Mouse (Mus musculus) urinary bladder, adult 2 months (tissue): ENCODE data around the gene Scrn1. TPM values are rescaled to one million over a fixed set of nuclear protein-coding genes. Genes with fewer than 3 reads are reported as not detected.

ENCODE experiments used
- DNase-seq: peaks from one replicate; pipeline ENCODE4 v3.0.0; 2022; ENCODE audit warnings: low spot score
- polyA plus RNA-seq: library from polyadenylated mRNA; depleted of rRNA; stranded (reverse); fragments of >200 nt; gene quantifications from 2 replicates; pipeline ENCODE4 v1.2.3, GENCODE M21; 2012; rRNA removed

Gene Scrn1
- polyA plus RNA-seq, 1 experiment, result 6.3 TPM

DNA sequence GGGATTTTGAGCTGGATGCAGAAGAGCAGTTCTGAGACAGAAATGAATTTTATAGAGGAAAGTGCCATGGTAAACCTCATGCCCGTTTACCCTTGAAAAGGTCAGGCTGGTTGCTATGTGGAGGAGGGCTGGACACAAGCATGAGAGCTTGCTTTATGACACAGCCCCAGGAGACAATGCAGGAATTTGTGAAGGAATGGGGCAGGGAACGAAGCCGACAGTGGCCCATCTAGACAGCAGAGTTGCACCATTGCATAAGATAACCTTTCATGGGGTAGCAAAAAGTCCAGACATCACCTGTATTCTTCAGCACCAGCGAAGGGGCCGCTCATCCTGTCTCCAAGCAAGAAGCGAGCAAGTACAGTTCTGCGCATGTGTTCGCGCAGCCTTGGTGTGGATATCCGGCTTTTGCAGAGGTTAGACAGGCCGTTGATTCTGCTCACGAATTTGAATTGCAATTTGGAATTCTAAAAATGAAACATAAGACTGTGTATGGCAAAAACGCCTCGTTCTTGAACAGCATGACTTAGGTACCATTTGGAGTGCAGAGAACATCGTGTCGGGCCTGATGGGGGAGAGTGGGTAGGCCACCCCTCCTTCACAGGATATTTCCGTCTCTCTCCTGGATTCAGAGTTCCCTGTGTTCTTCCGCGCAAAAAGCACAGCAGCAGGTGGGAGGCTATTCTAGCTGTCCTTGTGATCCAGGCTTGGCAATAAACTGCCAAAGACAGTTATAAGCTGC is 90.2 kb downstream of the Scrn1 start:
- DNase-seq, result no peak

DNA sequence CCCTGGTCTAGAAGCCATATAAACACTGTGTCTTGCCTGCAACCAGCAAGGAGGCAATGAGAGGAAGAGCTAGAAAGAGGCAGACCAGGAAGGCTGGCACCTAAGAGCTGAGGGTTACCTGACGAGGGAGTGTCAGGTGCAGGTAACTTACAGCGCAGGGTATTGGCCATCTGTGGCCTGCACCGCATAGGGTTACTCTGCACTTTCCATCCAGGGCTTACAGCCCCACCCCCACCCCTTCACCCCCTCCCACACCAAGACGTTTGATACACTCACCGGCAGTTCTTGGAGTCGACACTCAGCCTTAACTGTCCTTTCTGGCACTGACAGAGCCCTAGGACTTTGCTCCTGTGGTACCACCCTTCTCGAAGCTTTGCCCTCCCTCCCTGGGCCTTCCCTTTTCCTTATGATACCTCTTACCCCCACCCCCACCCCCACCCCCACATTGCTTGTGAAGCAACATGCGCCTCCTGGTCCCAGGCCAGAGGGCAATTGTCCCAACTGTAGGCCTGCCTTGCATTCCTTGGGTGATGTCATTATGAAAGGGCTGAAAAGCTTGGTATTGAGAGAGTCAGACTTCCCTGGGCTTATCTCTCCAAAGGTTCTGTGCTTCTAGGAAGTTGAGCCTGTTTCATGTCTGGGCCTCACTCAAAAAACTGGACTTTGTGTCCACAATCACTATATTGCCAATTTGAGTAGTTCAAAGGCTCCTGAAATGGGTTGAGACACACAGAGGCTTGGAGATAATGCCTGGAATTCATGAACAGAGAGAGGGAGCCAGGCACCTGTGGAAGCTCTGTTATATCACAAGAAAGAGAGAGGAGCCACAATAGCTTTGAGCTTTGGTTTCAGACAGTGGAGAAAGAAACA is 93.2 kb downstream of the Scrn1 start:
- no peak for DNase-seq

- no peak for DNase-seq
Observed at GRCm38 (mm10) chr6:54471866-54472265, 94.4 kb downstream of the Scrn1 start.

DNA sequence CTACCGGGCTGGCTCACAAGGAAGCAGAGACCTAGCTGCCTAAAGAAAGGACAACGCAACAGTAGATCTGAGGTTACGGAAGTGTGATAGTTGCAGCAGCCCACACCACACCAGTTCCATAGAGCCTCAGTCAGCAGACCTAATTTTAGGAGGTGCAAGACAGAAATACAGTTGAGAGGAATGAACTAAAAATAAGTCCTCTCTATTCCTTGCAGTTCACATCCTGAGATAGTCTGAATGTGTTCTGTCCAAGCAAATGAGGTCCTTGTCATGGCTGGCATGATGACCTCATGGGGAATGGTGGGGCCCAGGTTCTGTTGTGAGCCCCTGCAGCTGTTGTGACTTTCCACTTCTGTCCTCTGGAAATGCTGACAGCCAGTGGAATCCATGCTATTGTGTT is 98.9 kb downstream of the Scrn1 start:
- no peak for DNase-seq

DNA sequence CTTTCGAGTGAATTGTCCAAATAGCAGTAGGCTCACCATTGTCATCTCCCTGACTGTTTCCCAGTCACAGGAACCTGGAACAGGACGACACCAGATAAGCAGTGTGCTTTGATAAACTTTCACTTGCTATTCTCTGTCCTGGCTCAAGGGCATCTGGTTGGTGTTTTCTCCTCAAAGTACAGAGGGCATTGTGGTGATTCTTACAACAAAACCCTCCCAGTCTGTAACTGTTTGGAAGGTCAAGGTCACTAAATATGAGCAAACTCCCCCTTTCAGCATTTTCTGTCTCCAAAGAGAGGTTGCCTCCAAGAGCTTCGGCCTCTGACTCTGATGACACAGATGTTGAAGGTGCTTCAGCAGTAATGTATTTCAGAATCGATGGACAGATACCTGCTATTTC is 101.4 kb downstream of the Scrn1 start:
- no peak for DNase-seq

DNA sequence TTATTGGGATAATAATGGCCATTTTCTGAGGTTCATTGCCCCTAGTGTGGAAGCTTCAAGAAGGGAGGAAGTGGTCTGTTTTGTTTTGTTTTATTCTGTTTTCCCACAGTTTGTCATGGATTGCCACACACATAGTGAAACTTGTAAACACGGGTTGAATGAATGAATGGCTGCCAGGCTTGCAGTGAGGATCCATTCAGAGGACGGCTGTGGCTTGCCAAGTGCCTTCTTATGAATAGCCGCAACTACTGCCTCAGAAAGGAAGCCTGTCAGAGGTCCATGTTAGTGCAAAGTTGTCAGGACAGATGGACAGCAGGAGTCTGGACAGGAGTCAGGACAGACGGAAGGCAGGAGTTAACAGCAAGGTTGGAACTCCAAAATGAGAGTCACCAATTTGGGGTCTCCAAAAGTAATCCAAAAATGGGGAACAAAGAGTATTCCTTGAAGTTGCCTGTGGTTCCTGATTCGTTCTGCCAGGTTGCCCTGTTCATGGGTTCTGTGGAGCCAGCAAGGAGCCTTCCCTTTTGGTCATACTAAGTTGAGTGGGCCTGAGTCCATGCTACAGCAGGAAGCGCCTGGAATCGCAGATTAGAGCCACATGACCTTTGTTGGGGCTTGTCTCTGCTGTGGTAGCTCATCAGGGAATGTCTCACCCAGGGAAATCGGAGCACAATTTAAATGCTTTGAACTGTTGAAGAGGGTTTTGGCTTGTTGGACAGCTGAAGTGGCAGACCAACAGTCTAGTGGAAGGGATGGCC is 102.4 kb downstream of the Scrn1 start:
- no peak for DNase-seq

GRCm38 (mm10) chr6:54462766-54463165 is 103.5 kb downstream of the Scrn1 start:
- no peak for DNase-seq

GRCm38 (mm10) chr6:54460915-54461671 is 105.2 kb downstream of the Scrn1 start:
- DNase-seq, result no peak

DNA sequence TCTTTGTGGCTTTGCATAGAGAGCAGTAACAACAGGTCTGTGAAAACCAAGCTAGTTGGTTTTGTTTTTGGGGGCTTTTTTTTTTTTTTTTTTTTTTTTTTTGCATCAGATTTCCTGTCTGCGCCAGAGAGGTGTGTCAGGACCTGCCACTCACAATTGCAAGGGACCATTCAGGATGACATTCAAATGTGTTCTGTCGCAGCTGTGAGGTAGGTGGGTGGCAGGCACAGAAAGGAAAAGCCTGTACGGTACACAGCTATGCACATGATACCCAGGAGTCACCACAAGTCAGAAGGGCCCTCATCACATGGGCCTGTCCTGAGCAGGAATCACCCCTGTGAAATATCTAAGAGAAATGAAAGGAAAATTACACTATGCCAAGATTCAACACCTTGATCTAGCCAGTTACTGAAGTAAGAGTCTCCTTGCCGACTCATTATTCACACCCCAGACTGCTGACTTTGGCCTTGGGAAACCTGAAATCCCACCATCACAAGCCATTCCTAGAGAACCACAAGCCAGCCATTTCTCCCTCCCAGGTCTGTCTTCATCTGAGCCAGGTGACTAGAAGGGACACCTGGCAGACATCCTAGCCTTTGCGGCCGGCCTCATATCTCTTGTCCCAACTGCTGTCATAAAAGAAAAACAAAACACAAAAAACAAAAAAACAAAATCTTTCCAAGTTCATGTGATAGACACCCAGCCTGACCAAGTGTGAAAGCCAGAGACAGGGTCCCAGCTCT is 105.9 kb downstream of the Scrn1 start:
- DNase-seq, result no peak

- DNase-seq, result no peak
Observed at GRCm38 (mm10) chr6:54459661-54460060, 106.6 kb downstream of the Scrn1 start.

Other genes with a start within 250 kb of the Scrn1 start
- gene Prr15, start 240.7 kb downstream of the Scrn1 start, polyA plus RNA-seq, result 2.4 and 2.8 TPM in 2 replicates
- gene Wipf3, start 136.9 kb downstream of the Scrn1 start, polyA plus RNA-seq, result 0.95 and 1.7 TPM in 2 replicates
- gene Plekha8, start 28.6 kb upstream of the Scrn1 start, polyA plus RNA-seq, result 4.9 and 5.6 TPM in 2 replicates
- 24.5 and 30.0 TPM in 2 replicates for gene Fkbp14, start 30.8 kb upstream of the Scrn1 start, polyA plus RNA-seq
- 18.2 and 22.2 TPM in 2 replicates for gene Mturn, start 115.1 kb upstream of the Scrn1 start, polyA plus RNA-seq